In genomic region chr5:120610906-120611305, GRCm38 (mm10) we compare ENCODE assay signal across 9 mouse cellular contexts. TPM values are rescaled to one million over a fixed set of nuclear protein-coding genes. Genes with fewer than 3 reads are reported as not detected.
DNase-seq lines count a peak whose midpoint lies in the region; ATAC-seq lines count a peak whose summit lies in the region.
"Had no signal": no experiment of that assay in that cellular context is flagged by ENCODE, and none has a peak within 500 bp of the region (broad histone marks: within the 10 kb centered on the region; RNA-seq: fewer than 3 reads in every experiment).

No protein-coding gene starts in this region.

- no peak overlapping the region for H3K27ac ChIP-seq in hindbrain, embryonic 10.5 days
- H3K27ac ChIP-seq in hindbrain, embryonic 11.5 days (ENCODE audit: low read depth, low read length), result no peak overlapping the region
- H3K27ac ChIP-seq in embryonic facial prominence, embryonic 14.5 days (replicated peaks; ENCODE audit: low read depth, low read length), result no peak overlapping the region
- H3K27ac ChIP-seq in midbrain, embryonic 13.5 days, result no peak overlapping the region

- H3K36me3 ChIP-seq in hindbrain, embryonic 10.5 days, result peaks cover 40% of the 10 kb centered on the region
- no peaks in the 10 kb centered on the region; the same call in 1 of the 2 replicates for H3K36me3 ChIP-seq in hindbrain, embryonic 11.5 days (ENCODE audit: control insufficient read depth, insufficient read depth, low read length)
- H3K36me3 ChIP-seq in embryonic facial prominence, embryonic 14.5 days (ENCODE audit: control insufficient read depth, insufficient read depth, low read length), result 0 out of 2 replicates have a peak, but pooled peaks cover 2% of the 10 kb centered on the region
- H3K36me3 ChIP-seq in midbrain, embryonic 13.5 days, result peaks cover 22% of the 10 kb centered on the region

- peak overlapping the region; percentile 76; the same call in 1 of the 2 replicates for H3K4me3 ChIP-seq in hindbrain, embryonic 10.5 days
- no peak overlapping the region for H3K4me3 ChIP-seq in hindbrain, embryonic 11.5 days (ENCODE audit: low read depth, low read length)
- peak overlapping the region; percentile 81; the same call in 1 of the 2 replicates for H3K4me3 ChIP-seq in embryonic facial prominence, embryonic 14.5 days (ENCODE audit: low read depth, low read length)
- H3K4me3 ChIP-seq in midbrain, embryonic 13.5 days (replicated peaks), result peak overlapping the region; percentile 70; the same call in 1 of the 2 replicates

- no peak overlapping the region for H3K9ac ChIP-seq in hindbrain, embryonic 11.5 days (ENCODE audit: low read depth, low read length)
- H3K9ac ChIP-seq in embryonic facial prominence, embryonic 14.5 days (ENCODE audit: low read depth, low read length), result peak overlapping the region; percentile 76; the same call in 1 of the 2 replicates
- H3K9ac ChIP-seq in midbrain, embryonic 13.5 days (replicated peaks), result peak overlapping the region; percentile 71

- H3K4me2 ChIP-seq in hindbrain, embryonic 11.5 days (replicated peaks; ENCODE audit: low read depth, low read length), result no peak overlapping the region
- H3K4me2 ChIP-seq in embryonic facial prominence, embryonic 14.5 days (ENCODE audit: low read depth, low read length), result peak overlapping the region; percentile 78; the same call in 1 of the 2 replicates
- peak overlapping the region; percentile 87 for H3K4me2 ChIP-seq in midbrain, embryonic 13.5 days (replicated peaks)

- 93% methylated on average over 5 of the region's 5 CpGs for WGBS in hindbrain, embryonic 10.5 days
- WGBS in hindbrain, embryonic 11.5 days, result 93% methylated on average over 5 of the region's 5 CpGs
- WGBS in embryonic facial prominence, embryonic 14.5 days, result 83% methylated on average over 5 of the region's 5 CpGs
- 97% methylated on average over 5 of the region's 5 CpGs for WGBS in midbrain, embryonic 13.5 days

- peaks cover 3% of the 10 kb centered on the region; the same call in 1 of the 2 replicates for H3K9me3 ChIP-seq in hindbrain, embryonic 10.5 days
- no peaks in the 10 kb centered on the region for H3K9me3 ChIP-seq in hindbrain, embryonic 11.5 days (ENCODE audit: control insufficient read depth, low read length)
- no peaks in the 10 kb centered on the region for H3K9me3 ChIP-seq in embryonic facial prominence, embryonic 14.5 days (ENCODE audit: control insufficient read depth, low read length)
- no peaks in the 10 kb centered on the region for H3K9me3 ChIP-seq in midbrain, embryonic 13.5 days

- peaks cover 27% of the 10 kb centered on the region for H3K4me1 ChIP-seq in hindbrain, embryonic 10.5 days (replicated peaks)
- H3K4me1 ChIP-seq in hindbrain, embryonic 11.5 days (replicated peaks; ENCODE audit: control insufficient read depth, insufficient read depth, low read length), result peaks cover 9% of the 10 kb centered on the region
- peaks cover 13% of the 10 kb centered on the region for H3K4me1 ChIP-seq in embryonic facial prominence, embryonic 14.5 days (ENCODE audit: control insufficient read depth, insufficient read depth, low read length)
- H3K4me1 ChIP-seq in midbrain, embryonic 13.5 days (replicated peaks), result peaks cover 34% of the 10 kb centered on the region

- no peak for ATAC-seq in hindbrain, embryonic 11.5 days (ENCODE audit: low FRiP score)
- no peak for ATAC-seq in embryonic facial prominence, embryonic 14.5 days (ENCODE audit: low read depth)
- no peak for ATAC-seq in midbrain, embryonic 13.5 days

- no peaks in the 10 kb centered on the region for H3K27me3 ChIP-seq in hindbrain, embryonic 10.5 days (ENCODE audit: insufficient read depth, poor library complexity, severe bottlenecking)
- H3K27me3 ChIP-seq in hindbrain, embryonic 11.5 days (ENCODE audit: control insufficient read depth, insufficient read depth, low read length), result no peaks in the 10 kb centered on the region
- no peaks in the 10 kb centered on the region for H3K27me3 ChIP-seq in embryonic facial prominence, embryonic 14.5 days (replicated peaks; ENCODE audit: control insufficient read depth, insufficient read depth, low read length)
- H3K27me3 ChIP-seq in midbrain, embryonic 13.5 days, result no peaks in the 10 kb centered on the region

- DNase-seq in hindbrain, embryonic 10.5 days (ENCODE audit: low spot score), result no peak
- no peak for DNase-seq in hindbrain, embryonic 11.5 days (ENCODE audit: low spot score)
- DNase-seq in embryonic facial prominence, embryonic 14.5 days (ENCODE audit: low spot score), result no peak
- peak; percentile 27 for DNase-seq in kidney, adult 18-20 months
- no peak for DNase-seq in spleen, postnatal 4 days (ENCODE audit: low spot score in 2 of 2)
- no peak for DNase-seq in right cerebral cortex, postnatal 25 days
- DNase-seq in yolk sac, embryonic 10.5 days (ENCODE audit: low spot score), result no peak

RNA-seq across cellular contexts. Expression of gene Rita1, which starts 1.5 kb away (rescaled TPM):
- polyA plus RNA-seq in hindbrain, embryonic 10.5 days (2016; fragmentation: Nextera tagmentation; extraction: Ambion mirVana), result 19.0 and 19.6 TPM in 2 replicates
- polyA plus RNA-seq in hindbrain, embryonic 11.5 days (2014; fragmentation: Nextera tagmentation; extraction: Ambion mirVana), result 9.3 and 10.5 TPM in 2 replicates
- 9.9 and 11.4 TPM in 2 replicates for polyA plus RNA-seq in embryonic facial prominence, embryonic 14.5 days (2014; fragmentation: Nextera tagmentation; extraction: Ambion mirVana)
- 23.0 and 23.9 TPM in 2 replicates for polyA plus RNA-seq in midbrain, embryonic 13.5 days (2015; fragmentation: Nextera tagmentation; extraction: Ambion mirVana)

RNA-seq across cellular contexts. Expression of gene Ddx54, which starts 1.6 kb away (rescaled TPM):
- polyA plus RNA-seq in hindbrain, embryonic 10.5 days (2016; fragmentation: Nextera tagmentation; extraction: Ambion mirVana), result 62.2 and 64.7 TPM in 2 replicates
- polyA plus RNA-seq in hindbrain, embryonic 11.5 days (2014; fragmentation: Nextera tagmentation; extraction: Ambion mirVana), result 25.9 and 32.4 TPM in 2 replicates
- 28.2 and 36.4 TPM in 2 replicates for polyA plus RNA-seq in embryonic facial prominence, embryonic 14.5 days (2014; fragmentation: Nextera tagmentation; extraction: Ambion mirVana)
- 43.9 and 44.3 TPM in 2 replicates for polyA plus RNA-seq in midbrain, embryonic 13.5 days (2015; fragmentation: Nextera tagmentation; extraction: Ambion mirVana)

RNA-seq across cellular contexts. Expression of gene Iqcd, which starts 22.1 kb away (rescaled TPM):
- 1.3 and 2.8 TPM in 2 replicates for polyA plus RNA-seq in hindbrain, embryonic 10.5 days (2016; fragmentation: Nextera tagmentation; extraction: Ambion mirVana)
- 1.1 and 1.4 TPM in 2 replicates for polyA plus RNA-seq in hindbrain, embryonic 11.5 days (2014; fragmentation: Nextera tagmentation; extraction: Ambion mirVana)
- polyA plus RNA-seq in embryonic facial prominence, embryonic 14.5 days (2014; fragmentation: Nextera tagmentation; extraction: Ambion mirVana), result 0.60 and 1.7 TPM in 2 replicates
- polyA plus RNA-seq in midbrain, embryonic 13.5 days (2015; fragmentation: Nextera tagmentation; extraction: Ambion mirVana), result 1.4 and 2.0 TPM in 2 replicates

RNA-seq across cellular contexts. Expression of gene Tpcn1, which starts 22.4 kb away (rescaled TPM):
- 12.5 and 12.9 TPM in 2 replicates for polyA plus RNA-seq in hindbrain, embryonic 10.5 days (2016; fragmentation: Nextera tagmentation; extraction: Ambion mirVana)
- 12.5 and 15.6 TPM in 2 replicates for polyA plus RNA-seq in hindbrain, embryonic 11.5 days (2014; fragmentation: Nextera tagmentation; extraction: Ambion mirVana)
- polyA plus RNA-seq in embryonic facial prominence, embryonic 14.5 days (2014; fragmentation: Nextera tagmentation; extraction: Ambion mirVana), result 24.8 and 26.7 TPM in 2 replicates
- 12.6 and 15.6 TPM in 2 replicates for polyA plus RNA-seq in midbrain, embryonic 13.5 days (2015; fragmentation: Nextera tagmentation; extraction: Ambion mirVana)

RNA-seq across cellular contexts. Expression of gene Cfap73, which starts 23.1 kb away (rescaled TPM):
- polyA plus RNA-seq in hindbrain, embryonic 10.5 days (2016; fragmentation: Nextera tagmentation; extraction: Ambion mirVana), result 0.85 TPM in 1 of 2 replicates, not detected in the other
- polyA plus RNA-seq in hindbrain, embryonic 11.5 days (2014; fragmentation: Nextera tagmentation; extraction: Ambion mirVana), result 0.54 and 0.82 TPM in 2 replicates
- polyA plus RNA-seq in embryonic facial prominence, embryonic 14.5 days (2014; fragmentation: Nextera tagmentation; extraction: Ambion mirVana), result 1.0 TPM in 1 of 2 replicates, not detected in the other
- polyA plus RNA-seq in midbrain, embryonic 13.5 days (2015; fragmentation: Nextera tagmentation; extraction: Ambion mirVana), result not detected in 2 replicates
- polyA plus RNA-seq: large intestine, adult 2 months had no signal
